Mouse (Mus musculus): ENCODE data around the gene Lman2.
A peak's percentile ranks its signal among the peaks of the same experiment; 100 is the strongest.

- no peak for TF ChIP-seq CTCF (IDR thresholded peaks at IDR 0.05; ENCODE audit: control insufficient read depth, insufficient read depth, insufficient read length)
- TF ChIP-seq MYOD1 (IDR thresholded peaks at IDR 0.05; ENCODE audit: control insufficient read depth, insufficient read length, low read depth), result no peak
- TF ChIP-seq MAX (IDR thresholded peaks at IDR 0.05), result no peak
- peak; percentile 97 for TF ChIP-seq USF1 (IDR thresholded peaks at IDR 0.05; ENCODE audit: low read depth)
These were observed 41.0 kb downstream of the Lman2 start, which contains the start of gene Rab24 for GRCm38 (mm10) chr13:55321434-55322129.

Data from C2C12 (cell line).